Mouse (Mus musculus): ENCODE data around the gene Slc15a5.

GRCm38 (mm10) chr6:138037587-138037986, 42.1 kb downstream of the Slc15a5 start:
- no peak for TF ChIP-seq CTCF (IDR thresholded peaks at IDR 0.05; ENCODE audit: control insufficient read depth, insufficient read depth, insufficient read length)
- no peak for TF ChIP-seq MYOG (IDR thresholded peaks at IDR 0.05; ENCODE audit: control insufficient read depth, extremely low read depth, insufficient read length)
- no peak for TF ChIP-seq MAX (IDR thresholded peaks at IDR 0.05)
- TF ChIP-seq MYOD1 (IDR thresholded peaks at IDR 0.05; ENCODE audit: control insufficient read depth, insufficient read length, low read depth) = no peak
